Comparison of ENCODE assay signal across 15 mouse cellular contexts in the genomic region with DNA sequence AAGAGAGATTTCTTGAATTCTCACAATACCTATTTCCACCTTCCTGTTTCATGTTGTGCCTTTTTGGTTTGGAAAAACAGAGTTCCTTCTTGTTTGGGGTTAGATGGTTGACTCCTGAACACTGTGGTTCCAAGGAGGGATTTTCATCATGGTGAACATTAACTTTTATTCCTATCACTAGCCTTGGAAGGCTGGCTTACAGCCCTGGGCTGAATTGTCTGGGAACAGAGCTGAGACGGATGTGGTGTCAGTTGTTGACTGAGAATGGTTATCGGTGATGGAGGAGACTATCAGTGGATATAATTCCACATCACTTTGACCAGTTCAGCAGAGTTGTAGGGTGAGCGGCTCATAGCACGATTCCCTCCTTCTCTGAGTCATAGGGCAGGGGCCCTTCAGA.
"Had no signal": no experiment of that assay in that cellular context is flagged by ENCODE, and none has a peak within 500 bp of the region (broad histone marks: within the 10 kb centered on the region; RNA-seq: fewer than 3 reads in every experiment).

No protein-coding gene starts in this region.

- H3K27ac ChIP-seq: limb, embryonic 12.5 days; liver, embryonic 13.5 days; midbrain, embryonic 13.5 days; neural tube, embryonic 15.5 days had no signal

- H3K4me2 ChIP-seq: limb, embryonic 12.5 days; liver, embryonic 13.5 days; midbrain, embryonic 13.5 days; neural tube, embryonic 15.5 days had no signal

- H3K27me3 ChIP-seq: limb, embryonic 12.5 days; liver, embryonic 13.5 days; midbrain, embryonic 13.5 days; neural tube, embryonic 15.5 days had no signal

- H3K4me3 ChIP-seq: limb, embryonic 12.5 days; liver, embryonic 13.5 days; midbrain, embryonic 13.5 days; myocyte; neural tube, embryonic 15.5 days had no signal

- ATAC-seq: hindbrain, embryonic 16.5 days; inflammation-experienced regulatory T-cells, adult 6 months; lung, postnatal 0 days; midbrain, embryonic 13.5 days had no signal

- H3K9ac ChIP-seq: limb, embryonic 12.5 days; liver, embryonic 13.5 days; midbrain, embryonic 13.5 days; neural tube, embryonic 15.5 days had no signal

- H3K9me3 ChIP-seq: limb, embryonic 12.5 days; liver, embryonic 13.5 days; midbrain, embryonic 13.5 days; neural tube, embryonic 15.5 days had no signal

- H3K36me3 ChIP-seq: limb, embryonic 12.5 days; liver, embryonic 13.5 days; midbrain, embryonic 13.5 days; neural tube, embryonic 15.5 days had no signal

- DNase-seq: layer of hippocampus, postnatal 36 days; liver; liver, embryonic 13.5 days; lung, adult 2 months; lung, postnatal 36 days; right cerebral cortex, adult 18-20 months; right cerebral cortex, postnatal 25 days; thymus, postnatal 36 days had no signal
